Mouse (Mus musculus): ENCODE results near the gene Foxp1. TPM values are rescaled to one million over a fixed set of nuclear protein-coding genes. Genes with fewer than 3 reads are reported as not detected.

Gene Foxp1
- polyA plus RNA-seq, 1 experiment: 17.7 TPM

DNA sequence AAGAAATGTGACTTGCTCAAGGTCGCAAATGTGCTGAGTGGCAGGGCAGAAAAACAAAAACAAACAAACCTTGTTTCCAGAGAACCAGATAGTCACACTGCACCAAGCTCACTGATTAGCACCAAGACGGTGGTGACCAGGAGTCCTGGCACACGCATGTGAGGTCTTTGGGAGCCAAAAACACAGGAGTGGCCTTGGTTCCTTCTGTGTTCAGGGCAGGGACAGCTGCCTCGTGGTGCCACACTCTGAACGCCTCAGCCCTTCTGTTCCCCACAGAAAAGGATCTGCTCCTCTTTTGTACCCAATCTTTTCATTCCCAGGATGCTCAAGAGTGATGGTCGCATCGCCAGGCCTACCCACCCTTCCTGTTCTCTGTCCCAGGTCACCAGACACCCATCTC is 434.9 kb downstream of the Foxp1 start:
- no peaks in the 10 kb centered on the region for H3K27me3 ChIP-seq (ENCODE audit: control insufficient read depth, insufficient read depth, insufficient read length)
- TF ChIP-seq MAX (IDR thresholded peaks at IDR 0.05; ENCODE audit: low read depth) (no peak), SRF (IDR thresholded peaks at IDR 0.05; ENCODE audit: control insufficient read depth, insufficient read length, low read depth) (no peak), USF1 (IDR thresholded peaks at IDR 0.05; ENCODE audit: low read depth) (no peak), E2F4 (IDR thresholded peaks at IDR 0.05; ENCODE audit: insufficient read depth) (no peak), MYOD1 (IDR thresholded peaks at IDR 0.05; ENCODE audit: control insufficient read depth in 1 of 3, insufficient read length in 2 of 3, low read depth in 2 of 3) (no peak), CEBPB (IDR thresholded peaks at IDR 0.05; ENCODE audit: insufficient read depth, poor library complexity, severe bottlenecking) (no peak), POLR2A (IDR thresholded peaks at IDR 0.05; ENCODE audit: insufficient read length, low read depth) (no peak), REST (IDR thresholded peaks at IDR 0.05; ENCODE audit: insufficient read depth, insufficient read length) (no peak), MYOG (IDR thresholded peaks at IDR 0.05; ENCODE audit: control insufficient read depth in 1 of 3, insufficient read depth in 1 of 3, insufficient read length in 2 of 3, low read depth in 2 of 3) (no peak), TCF12 (IDR thresholded peaks at IDR 0.05; ENCODE audit: insufficient read depth, poor library complexity, severe bottlenecking) (no peak), TCF3 (IDR thresholded peaks at IDR 0.05; ENCODE audit: insufficient read length, low read depth) (no peak), POLR2AphosphoS2 (IDR thresholded peaks at IDR 0.05; ENCODE audit: insufficient read length, low read depth) (no peak)
- no peaks in the 10 kb centered on the region for H3K36me3 ChIP-seq (ENCODE audit: control insufficient read depth, insufficient read depth)
- H3K4me3 ChIP-seq: no peak overlapping the region
- no peak overlapping the region for H3ac ChIP-seq (ENCODE audit: control insufficient read depth, insufficient read length)
- H3K4me2 ChIP-seq (ENCODE audit: low read depth): no peak overlapping the region
- H3K79me2 ChIP-seq (ENCODE audit: control insufficient read depth, insufficient read depth): no peaks in the 10 kb centered on the region

DNA sequence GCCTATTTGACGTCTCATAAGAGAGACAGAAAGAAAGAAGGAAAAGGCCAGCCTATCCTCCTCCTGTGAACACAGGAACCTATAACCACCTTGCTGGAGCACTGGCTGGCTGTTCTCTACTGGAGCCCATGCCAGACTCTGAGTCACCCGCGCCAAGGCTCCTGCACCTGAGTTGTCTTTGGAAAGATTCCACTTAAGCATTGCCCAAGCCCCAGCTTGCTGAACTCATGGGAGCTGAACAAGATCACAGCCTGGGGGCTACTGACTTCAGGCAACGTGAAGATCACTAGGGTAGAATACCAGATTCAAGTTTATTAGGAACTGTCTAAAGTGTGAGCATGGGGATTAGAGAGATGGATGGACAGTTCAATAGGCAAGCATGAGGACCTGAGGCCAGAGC is 437.6 kb downstream of the Foxp1 start:
- H3K36me3 ChIP-seq (ENCODE audit: control insufficient read depth, insufficient read depth): no peaks in the 10 kb centered on the region
- no peak overlapping the region for H3ac ChIP-seq (ENCODE audit: control insufficient read depth, insufficient read length)
- H3K4me3 ChIP-seq: no peak overlapping the region
- no peak overlapping the region for H3K4me2 ChIP-seq (ENCODE audit: low read depth)
- H3K27me3 ChIP-seq (ENCODE audit: control insufficient read depth, insufficient read depth, insufficient read length): no peaks in the 10 kb centered on the region
- no peaks in the 10 kb centered on the region for H3K79me2 ChIP-seq (ENCODE audit: control insufficient read depth, insufficient read depth)
- no peak for TF ChIP-seq POLR2AphosphoS2 (IDR thresholded peaks at IDR 0.05; ENCODE audit: insufficient read length, low read depth)
- TF ChIP-seq CEBPB (IDR thresholded peaks at IDR 0.05; ENCODE audit: insufficient read depth, poor library complexity, severe bottlenecking): no peak
- TF ChIP-seq SRF (IDR thresholded peaks at IDR 0.05; ENCODE audit: control insufficient read depth, insufficient read length, low read depth): no peak

DNA sequence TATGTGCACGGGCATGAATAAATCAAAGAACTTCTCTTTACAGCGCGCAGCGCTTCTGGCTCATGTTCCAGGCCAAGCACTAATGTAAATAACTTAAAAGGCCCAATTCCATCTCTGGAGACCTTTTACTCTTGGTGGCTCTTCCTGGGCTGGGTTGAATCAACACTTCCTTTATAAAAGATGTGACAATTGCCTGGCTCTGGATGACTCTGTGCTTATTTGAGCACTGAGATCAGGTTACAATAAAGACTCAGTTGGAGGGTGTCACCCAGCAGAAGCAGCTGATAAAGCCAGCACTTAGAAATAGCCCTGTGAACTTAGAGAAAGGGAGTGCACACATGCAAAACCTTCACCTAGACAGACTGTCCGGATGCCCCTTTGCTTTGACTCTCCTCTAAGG is 441.3 kb downstream of the Foxp1 start:
- H3K4me2 ChIP-seq (ENCODE audit: low read depth): no peak overlapping the region
- H3K36me3 ChIP-seq (ENCODE audit: control insufficient read depth, insufficient read depth): no peaks in the 10 kb centered on the region
- no peak overlapping the region for H3ac ChIP-seq (ENCODE audit: control insufficient read depth, insufficient read length)
- H3K4me3 ChIP-seq: no peak overlapping the region
- H3K79me2 ChIP-seq (ENCODE audit: control insufficient read depth, insufficient read depth): no peaks in the 10 kb centered on the region
- TF ChIP-seq TCF12 (IDR thresholded peaks at IDR 0.05; ENCODE audit: insufficient read depth, poor library complexity, severe bottlenecking): no peak
- no peak for TF ChIP-seq MYOG (IDR thresholded peaks at IDR 0.05; ENCODE audit: control insufficient read depth in 1 of 3, insufficient read depth in 1 of 3, insufficient read length in 2 of 3, low read depth in 2 of 3)
- no peak for TF ChIP-seq CEBPB (IDR thresholded peaks at IDR 0.05; ENCODE audit: insufficient read depth, poor library complexity, severe bottlenecking)
- TF ChIP-seq USF1 (IDR thresholded peaks at IDR 0.05; ENCODE audit: low read depth): no peak
- peak in 1 of 3 experiments; percentile 11 for TF ChIP-seq MYOD1 (IDR thresholded peaks at IDR 0.05; ENCODE audit: control insufficient read depth in 1 of 3, insufficient read length in 2 of 3, low read depth in 2 of 3)
- no peaks in the 10 kb centered on the region for H3K27me3 ChIP-seq (ENCODE audit: control insufficient read depth, insufficient read depth, insufficient read length)

DNA sequence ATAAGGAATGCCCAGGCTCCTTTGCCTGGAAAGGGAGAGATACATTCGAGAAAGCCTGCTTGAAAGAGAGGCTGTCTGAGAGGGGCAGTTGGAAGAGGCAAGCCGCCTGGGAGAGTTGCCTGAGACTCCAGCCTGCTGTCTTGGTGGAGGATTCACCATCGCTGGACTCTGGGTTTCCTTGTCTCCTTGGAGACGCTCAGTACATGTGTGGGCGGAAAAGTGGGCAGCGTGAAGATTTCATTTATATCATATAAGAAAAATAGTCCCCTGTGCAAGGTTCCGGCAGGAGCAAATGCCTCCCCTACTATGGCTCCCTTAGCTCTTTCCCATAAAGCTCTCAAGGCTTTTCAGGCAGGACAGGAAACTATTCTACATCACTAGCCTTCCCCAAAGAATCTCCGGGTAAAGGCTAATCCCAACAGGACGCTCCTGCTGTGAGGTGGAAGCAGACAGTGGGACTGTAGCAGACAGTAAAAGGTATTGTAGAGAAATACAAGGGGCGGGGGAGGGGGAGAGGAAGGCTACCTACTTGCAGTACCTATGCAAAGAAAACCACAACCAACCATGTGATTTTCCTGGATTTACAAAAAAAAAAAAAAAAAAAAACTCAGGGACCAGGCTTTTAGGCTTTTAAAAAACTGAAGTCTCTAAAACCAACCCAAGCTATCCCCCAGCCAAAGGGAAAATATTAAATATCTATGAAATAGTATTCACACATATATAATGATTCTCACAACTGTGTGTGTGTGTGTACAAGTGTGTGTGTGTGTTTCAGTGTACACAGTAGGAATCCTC is 443.3 kb downstream of the Foxp1 start:
- Histone ChIP-seq H3ac (ENCODE audit: control insufficient read depth, insufficient read length) (no peak overlapping the region), H3K4me2 (ENCODE audit: low read depth) (no peak overlapping the region), H3K4me3 (no peak overlapping the region), H3K36me3 (ENCODE audit: control insufficient read depth, insufficient read depth) (peaks cover 7% of the 10 kb centered on the region), H3K79me2 (ENCODE audit: control insufficient read depth, insufficient read depth) (no peaks in the 10 kb centered on the region), H3K27me3 (ENCODE audit: control insufficient read depth, insufficient read depth, insufficient read length) (no peaks in the 10 kb centered on the region)
- no peak for TF ChIP-seq MYOG (IDR thresholded peaks at IDR 0.05; ENCODE audit: control insufficient read depth in 1 of 3, insufficient read depth in 1 of 3, insufficient read length in 2 of 3, low read depth in 2 of 3)
- TF ChIP-seq REST (IDR thresholded peaks at IDR 0.05; ENCODE audit: insufficient read depth, insufficient read length): no peak
- TF ChIP-seq SRF (IDR thresholded peaks at IDR 0.05; ENCODE audit: control insufficient read depth, insufficient read length, low read depth): no peak
- no peak for TF ChIP-seq POLR2AphosphoS2 (IDR thresholded peaks at IDR 0.05; ENCODE audit: insufficient read length, low read depth)
- no peak for TF ChIP-seq POLR2A (IDR thresholded peaks at IDR 0.05; ENCODE audit: insufficient read length, low read depth)
- TF ChIP-seq TCF3 (IDR thresholded peaks at IDR 0.05; ENCODE audit: insufficient read length, low read depth): no peak
- no peak for TF ChIP-seq TCF12 (IDR thresholded peaks at IDR 0.05; ENCODE audit: insufficient read depth, poor library complexity, severe bottlenecking)
- no peak for TF ChIP-seq CEBPB (IDR thresholded peaks at IDR 0.05; ENCODE audit: insufficient read depth, poor library complexity, severe bottlenecking)
- no peak for TF ChIP-seq MYOD1 (IDR thresholded peaks at IDR 0.05; ENCODE audit: control insufficient read depth in 1 of 3, insufficient read length in 2 of 3, low read depth in 2 of 3)

DNA sequence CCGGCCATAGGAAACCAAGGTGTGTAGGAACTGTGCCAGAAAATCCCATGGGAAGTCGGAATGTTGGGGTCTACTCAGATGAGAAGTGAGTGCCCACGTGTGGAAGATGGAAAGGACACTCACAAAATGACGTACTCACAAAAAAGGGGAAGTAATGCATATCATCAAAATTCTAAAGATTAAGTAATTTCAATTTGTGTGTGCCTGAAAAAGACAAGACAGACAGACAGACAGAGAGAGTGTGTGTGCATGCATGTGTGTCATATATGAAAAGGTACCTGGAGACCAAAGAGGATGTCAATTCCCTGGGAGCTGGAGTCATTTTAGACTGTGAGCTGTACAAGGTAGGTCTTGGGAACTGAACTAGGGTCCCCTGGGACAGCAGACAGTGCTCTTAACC is 444.4 kb downstream of the Foxp1 start:
- H3K79me2 ChIP-seq (ENCODE audit: control insufficient read depth, insufficient read depth): no peaks in the 10 kb centered on the region
- no peaks in the 10 kb centered on the region for H3K27me3 ChIP-seq (ENCODE audit: control insufficient read depth, insufficient read depth, insufficient read length)
- H3ac ChIP-seq (ENCODE audit: control insufficient read depth, insufficient read length): no peak overlapping the region
- H3K36me3 ChIP-seq (ENCODE audit: control insufficient read depth, insufficient read depth): peaks cover 9% of the 10 kb centered on the region
- TF ChIP-seq REST (IDR thresholded peaks at IDR 0.05; ENCODE audit: insufficient read depth, insufficient read length) (no peak), CEBPB (IDR thresholded peaks at IDR 0.05; ENCODE audit: insufficient read depth, poor library complexity, severe bottlenecking) (no peak), TCF12 (IDR thresholded peaks at IDR 0.05; ENCODE audit: insufficient read depth, poor library complexity, severe bottlenecking) (no peak), E2F4 (IDR thresholded peaks at IDR 0.05; ENCODE audit: insufficient read depth) (no peak), POLR2AphosphoS2 (IDR thresholded peaks at IDR 0.05; ENCODE audit: insufficient read length, low read depth) (no peak), USF1 (IDR thresholded peaks at IDR 0.05; ENCODE audit: low read depth) (no peak), MYOD1 (IDR thresholded peaks at IDR 0.05; ENCODE audit: control insufficient read depth in 1 of 3, insufficient read length in 2 of 3, low read depth in 2 of 3) (no peak), SRF (IDR thresholded peaks at IDR 0.05; ENCODE audit: control insufficient read depth, insufficient read length, low read depth) (no peak), POLR2A (IDR thresholded peaks at IDR 0.05; ENCODE audit: insufficient read length, low read depth) (no peak), MAX (IDR thresholded peaks at IDR 0.05; ENCODE audit: low read depth) (no peak), TCF3 (IDR thresholded peaks at IDR 0.05; ENCODE audit: insufficient read length, low read depth) (no peak), MYOG (IDR thresholded peaks at IDR 0.05; ENCODE audit: control insufficient read depth in 1 of 3, insufficient read depth in 1 of 3, insufficient read length in 2 of 3, low read depth in 2 of 3) (no peak)
- H3K4me2 ChIP-seq (ENCODE audit: low read depth): no peak overlapping the region
- no peak overlapping the region for H3K4me3 ChIP-seq
